Mouse (Mus musculus): ENCODE data around the gene Setd4. TPM values are rescaled to one million over a fixed set of nuclear protein-coding genes. Genes with fewer than 3 reads are reported as not detected.
"Not testable (repeated sequence)": the region's sequence is repeated elsewhere in the genome, so short reads cannot be mapped to it uniquely, and the experiment has no call there.

Gene Setd4
- 15.6 and 17.7 TPM in 2 replicates for polyA plus RNA-seq (2016; fragmentation: Nextera tagmentation; extraction: Ambion mirVana)

DNA sequence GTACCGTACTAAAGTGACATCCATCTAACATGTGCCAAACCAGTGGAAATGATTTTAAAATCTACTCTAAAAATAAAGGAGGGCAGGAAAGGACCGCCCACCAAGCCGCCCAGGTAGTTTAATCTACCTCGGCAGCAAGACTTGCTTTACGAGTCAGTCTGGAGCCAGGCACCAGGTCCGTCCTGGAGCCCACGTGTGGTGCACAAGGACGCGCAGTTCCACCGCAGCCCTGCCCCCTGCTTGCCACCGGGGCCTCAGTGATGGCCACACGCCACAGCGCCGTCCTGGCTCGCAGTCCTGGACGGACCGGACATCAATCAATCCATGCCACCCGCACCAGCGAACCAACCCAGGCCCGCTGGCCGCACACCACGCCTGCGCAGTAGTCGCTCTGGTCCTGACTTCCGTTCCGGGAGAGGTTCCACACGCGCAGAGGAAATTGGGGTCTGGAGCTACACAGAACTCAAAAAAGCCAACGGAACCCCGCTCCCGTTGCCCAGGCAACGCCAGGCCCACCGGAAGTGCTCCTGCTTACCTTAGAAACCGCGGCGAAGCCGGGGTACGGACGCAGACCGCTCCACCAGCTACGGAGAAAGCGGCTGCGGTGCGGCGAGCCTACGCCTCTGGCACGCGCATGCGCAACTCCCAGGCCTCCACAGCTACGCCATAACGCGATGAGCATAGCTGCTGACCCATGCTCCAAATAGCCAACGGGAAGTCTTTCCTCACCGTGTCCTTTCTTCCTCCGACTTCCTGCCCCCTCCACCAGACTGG, at the start of gene Setd4:
Gene Setd4 (minus strand): TSS at position 625 of the 774 bp plus-strand sequence.
- DNase-seq (ENCODE audit: low spot score): peak; percentile 93
- Histone ChIP-seq H3K27me3 (replicated peaks; ENCODE audit: low read depth, poor library complexity, severe bottlenecking) (no peaks in the 10 kb centered on the region), H3K36me3 (replicated peaks) (peaks cover 3% of the 10 kb centered on the region; the same call in 1 of the 2 replicates), H3K9me3 (no peaks in the 10 kb centered on the region), H3K4me1 (peaks cover 31% of the 10 kb centered on the region), H3K4me3 (peak within 1 kb of the TSS; percentile 72), H3K27ac (replicated peaks) (peak within 1 kb of the TSS; percentile 93)
- 2% methylated on average over 55 of the region's 55 CpGs for WGBS

DNA sequence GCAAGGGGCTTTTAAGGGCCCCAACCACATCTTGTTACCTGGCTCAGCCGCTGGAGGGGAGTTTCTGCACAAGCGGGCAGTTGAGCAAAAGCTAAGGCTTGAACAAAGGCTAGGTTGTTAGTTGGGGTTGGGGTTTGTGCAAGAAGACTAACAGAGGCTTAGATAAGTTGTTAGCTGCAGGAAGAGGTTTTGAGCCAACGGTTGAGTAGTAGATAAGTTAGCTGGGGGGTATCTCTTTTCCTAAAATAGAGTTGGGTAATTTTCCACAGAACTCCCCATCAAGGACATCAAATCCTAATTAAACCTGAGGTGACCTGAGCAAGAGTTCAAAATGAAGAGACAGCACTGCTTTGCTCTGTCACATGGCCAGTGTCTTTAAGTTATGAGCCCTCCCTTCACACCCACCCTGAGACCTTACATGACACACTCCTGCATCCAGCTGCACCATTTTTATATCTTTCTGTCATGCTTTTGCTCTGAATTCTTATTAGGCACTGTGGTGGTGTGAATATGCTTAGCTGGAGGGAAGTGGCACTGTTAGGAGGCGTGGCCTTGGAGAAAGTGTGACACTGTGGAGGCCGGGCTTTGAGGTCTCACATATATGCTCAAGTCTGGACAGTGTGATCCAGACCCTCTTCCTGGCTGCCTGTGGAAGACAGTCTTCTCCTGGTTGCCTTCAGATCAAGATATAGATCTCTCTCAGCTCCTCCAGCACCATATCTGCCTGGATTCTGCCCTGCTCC, 44.7 kb upstream of the Setd4 start:
- 81% methylated on average over 5 of the region's 5 CpGs for WGBS

DNA sequence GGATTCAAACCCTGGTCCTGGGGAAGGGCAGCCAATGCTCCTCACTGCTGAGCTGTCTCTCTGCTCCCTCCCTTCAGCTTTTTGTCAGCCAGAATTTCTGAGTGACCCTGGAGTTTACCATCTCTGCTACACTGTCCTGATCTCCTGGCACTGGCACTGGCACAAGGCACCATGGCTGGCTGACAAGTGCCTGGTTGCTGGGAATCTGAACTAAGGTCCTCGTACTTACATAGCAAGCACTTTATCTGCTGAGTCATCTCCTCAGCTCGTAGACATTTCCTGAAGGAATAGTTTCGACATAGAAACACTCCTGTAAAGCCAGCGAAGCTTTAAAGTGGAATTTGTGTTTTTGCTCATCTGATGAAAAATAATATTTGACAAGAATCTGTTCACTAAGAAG, 40.1 kb upstream of the Setd4 start:
- 73% methylated on average over 4 of the region's 4 CpGs for WGBS
- H3K27ac ChIP-seq (replicated peaks): no peak overlapping the region

More for the DNA sequence above, 44.7 kb upstream of the Setd4 start:
- Histone ChIP-seq H3K9me3 (no peaks in the 10 kb centered on the region), H3K4me1 (no peaks in the 10 kb centered on the region), H3K27me3 (replicated peaks; ENCODE audit: low read depth, poor library complexity, severe bottlenecking) (no peaks in the 10 kb centered on the region), H3K27ac (replicated peaks) (no peak overlapping the region), H3K4me3 (no peak overlapping the region), H3K36me3 (replicated peaks) (no peaks in the 10 kb centered on the region)
- no peak for DNase-seq (ENCODE audit: low spot score)

DNA sequence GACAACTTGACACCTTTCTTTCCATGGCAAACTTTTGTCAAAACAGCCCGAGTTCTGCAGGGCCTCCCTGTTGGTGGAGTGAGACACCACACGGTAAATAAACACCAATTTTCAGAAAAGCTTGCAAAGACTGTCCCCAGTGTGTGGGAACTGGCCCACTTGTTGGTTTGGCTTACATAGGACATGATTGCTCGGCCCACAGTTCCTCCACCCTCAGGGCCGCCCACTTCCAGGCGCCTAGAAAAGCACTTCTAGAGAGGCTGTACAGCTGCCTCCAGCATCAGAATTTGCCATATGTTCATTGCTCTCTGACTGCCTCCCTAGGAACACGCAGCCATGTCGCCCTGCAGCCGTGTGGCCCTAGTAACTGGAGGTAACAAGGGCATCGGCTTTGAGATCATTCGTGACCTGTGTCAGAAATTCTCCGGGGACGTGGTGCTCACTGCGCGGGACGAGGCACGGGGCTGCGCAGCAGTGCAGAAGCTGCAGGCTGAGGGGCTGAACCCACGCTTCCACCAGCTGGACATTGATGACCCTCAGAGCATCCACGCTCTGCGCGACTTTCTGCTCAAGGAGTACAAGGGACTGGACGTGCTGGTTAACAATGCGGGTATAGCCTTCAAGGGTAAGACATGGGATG, 24.0 kb upstream of the Setd4 start, which contains the start of gene Gm5678:
Gene Gm5678 (plus strand): TSS at position 337 of the 640 bp plus-strand sequence.
- no peaks in the 10 kb centered on the region for H3K36me3 ChIP-seq (replicated peaks)
- 80% methylated on average over 23 of the region's 23 CpGs for WGBS

More for the DNA sequence above, 40.1 kb upstream of the Setd4 start:
- H3K9me3 ChIP-seq: no peaks in the 10 kb centered on the region
- DNase-seq (ENCODE audit: low spot score): no peak
- no peaks in the 10 kb centered on the region for H3K27me3 ChIP-seq (replicated peaks; ENCODE audit: low read depth, poor library complexity, severe bottlenecking)
- H3K4me3 ChIP-seq: no peak overlapping the region
- no peaks in the 10 kb centered on the region for H3K4me1 ChIP-seq
- no peaks in the 10 kb centered on the region for H3K36me3 ChIP-seq (replicated peaks)

DNA sequence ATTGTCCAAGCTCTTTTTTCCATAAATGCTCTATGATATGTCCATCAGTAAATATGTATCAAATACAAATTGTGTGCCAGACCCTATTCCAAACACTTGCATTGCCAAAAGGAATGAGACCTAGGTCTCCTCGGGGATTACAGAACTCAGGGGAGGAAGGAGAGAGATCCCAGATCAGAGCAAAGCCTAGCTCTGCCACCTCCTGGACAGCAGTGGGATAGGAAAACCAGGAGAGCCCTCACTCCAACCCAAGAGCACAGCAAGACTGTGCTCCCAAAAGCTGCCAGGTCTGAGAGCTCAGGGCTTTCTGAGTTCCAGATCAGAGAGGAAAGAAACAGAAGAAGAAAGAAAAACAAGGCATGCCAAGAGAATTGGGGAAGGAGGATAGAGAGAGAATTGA, 22.9 kb upstream of the Setd4 start:
- H3K4me3 ChIP-seq: no peak overlapping the region
- H3K9me3 ChIP-seq: no peaks in the 10 kb centered on the region
- no peak for DNase-seq (ENCODE audit: low spot score)
- no peaks in the 10 kb centered on the region for H3K36me3 ChIP-seq (replicated peaks)
- 0 out of 2 replicates have a peak, but pooled peaks cover 4% of the 10 kb centered on the region for H3K27me3 ChIP-seq (replicated peaks; ENCODE audit: low read depth, poor library complexity, severe bottlenecking)
- no peak overlapping the region for H3K27ac ChIP-seq (replicated peaks)
- H3K4me1 ChIP-seq: peaks cover 8% of the 10 kb centered on the region; the same call in 1 of the 2 replicates
- WGBS: 19% methylated on average over 1 of the region's 1 CpGs

More for the DNA sequence above, 24.0 kb upstream of the Setd4 start, which contains the start of gene Gm5678:
- H3K4me1 ChIP-seq: peaks cover 8% of the 10 kb centered on the region; the same call in 1 of the 2 replicates
- H3K9me3 ChIP-seq: no peaks in the 10 kb centered on the region
- H3K4me3 ChIP-seq: no peak within 1 kb of the TSS
- no peak within 1 kb of the TSS; the same call in 1 of the 2 replicates for H3K27ac ChIP-seq (replicated peaks)
- 0 out of 2 replicates have a peak, but pooled peaks cover 4% of the 10 kb centered on the region for H3K27me3 ChIP-seq (replicated peaks; ENCODE audit: low read depth, poor library complexity, severe bottlenecking)
- no peak for DNase-seq (ENCODE audit: low spot score)

DNA sequence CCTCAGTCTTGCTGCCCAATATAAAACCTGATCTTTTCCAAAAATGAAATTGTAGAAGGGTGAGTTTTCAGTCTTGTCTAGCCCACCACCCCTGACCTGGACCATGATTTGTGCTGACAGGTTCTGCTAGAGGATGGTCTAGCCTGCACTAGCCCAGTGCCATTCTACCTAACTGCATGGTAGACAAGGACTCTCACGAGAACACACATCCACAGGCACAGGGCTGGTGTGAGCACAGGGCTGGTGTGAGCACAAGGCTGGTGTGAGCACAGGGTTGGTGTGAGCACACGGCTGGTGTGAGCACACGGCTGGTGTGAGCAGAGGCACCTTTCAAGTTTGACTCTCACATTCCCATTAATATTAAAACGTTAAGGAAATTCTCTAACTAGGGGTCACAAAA, 20.8 kb upstream of the Setd4 start:
- Histone ChIP-seq H3K27ac (replicated peaks) (no peak overlapping the region), H3K36me3 (replicated peaks) (no peaks in the 10 kb centered on the region), H3K27me3 (replicated peaks; ENCODE audit: low read depth, poor library complexity, severe bottlenecking) (0 out of 2 replicates have a peak, but pooled peaks cover 4% of the 10 kb centered on the region), H3K4me1 (peaks cover 8% of the 10 kb centered on the region; the same call in 1 of the 2 replicates), H3K9me3 (no peaks in the 10 kb centered on the region), H3K4me3 (no peak overlapping the region)
- DNase-seq (ENCODE audit: low spot score): no peak
- 81% methylated on average over 4 of the region's 4 CpGs for WGBS

DNA sequence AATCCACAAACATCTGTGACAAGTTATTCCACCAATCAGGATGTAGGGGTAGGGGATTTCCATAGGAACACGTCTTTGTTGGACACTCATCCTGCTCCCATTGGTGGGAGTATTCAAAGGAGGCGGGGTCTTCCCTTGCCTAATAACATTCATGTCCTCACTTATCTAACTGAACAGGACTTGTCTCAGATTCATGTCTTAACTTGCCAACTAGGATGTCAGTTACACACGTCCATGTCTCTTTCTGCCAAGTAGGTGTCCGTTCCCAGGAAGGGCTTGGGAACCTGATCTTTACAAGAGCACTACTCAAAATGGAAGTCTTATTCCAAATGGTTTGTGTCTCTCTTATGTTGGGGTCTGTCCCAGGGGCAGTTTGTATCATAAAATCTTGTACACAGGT, 19.9 kb upstream of the Setd4 start:
- H3K4me3 ChIP-seq; H3K27ac ChIP-seq (replicated peaks); H3K36me3 ChIP-seq (replicated peaks); H3K27me3 ChIP-seq (replicated peaks; ENCODE audit: low read depth, poor library complexity, severe bottlenecking); H3K4me1 ChIP-seq; H3K9me3 ChIP-seq; DNase-seq (ENCODE audit: low spot score): not testable (repeated sequence)
- WGBS: 88% methylated on average over 4 of the region's 4 CpGs

DNA sequence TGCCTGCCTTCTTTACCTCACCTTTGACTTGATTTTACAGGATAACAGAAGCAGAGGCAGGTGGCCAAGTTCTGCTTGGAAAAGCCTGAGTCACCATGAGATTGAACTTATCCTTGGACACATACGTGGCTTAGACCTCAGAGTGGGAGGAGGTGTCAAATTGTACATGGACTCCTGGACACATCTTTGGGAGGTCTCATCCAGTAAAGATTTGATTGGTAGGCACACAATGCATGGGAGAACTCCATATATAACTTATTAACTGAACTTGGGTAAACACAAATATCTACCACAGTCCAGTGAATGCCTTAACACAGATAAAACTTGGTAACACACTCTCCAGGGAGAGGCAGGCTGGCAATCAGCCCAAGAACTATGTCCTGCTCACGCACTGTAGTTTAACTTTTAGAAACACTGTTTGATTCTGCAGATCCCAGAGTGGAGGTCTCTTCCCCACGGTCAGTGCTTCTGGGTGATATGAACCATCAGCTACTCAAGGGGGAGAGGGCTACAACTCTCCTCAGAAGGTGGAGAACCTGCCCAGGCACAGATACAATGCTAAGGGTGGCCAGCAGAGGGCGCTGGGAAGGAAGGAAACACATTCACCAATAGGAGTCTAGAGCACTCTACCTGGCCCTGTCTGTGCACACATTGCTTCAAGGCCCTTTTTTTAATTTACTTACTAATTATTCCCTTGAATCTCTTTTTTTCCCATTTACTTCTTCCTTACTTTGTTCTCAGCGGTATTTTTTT, 11.4 kb upstream of the Setd4 start:
- Histone ChIP-seq H3K4me1 (no peaks in the 10 kb centered on the region), H3K9me3 (no peaks in the 10 kb centered on the region), H3K4me3 (no peak overlapping the region), H3K36me3 (replicated peaks) (peaks cover 22% of the 10 kb centered on the region), H3K27ac (replicated peaks) (no peak overlapping the region), H3K27me3 (replicated peaks; ENCODE audit: low read depth, poor library complexity, severe bottlenecking) (no peaks in the 10 kb centered on the region)
- DNase-seq (ENCODE audit: low spot score): peak; percentile 69
- 39% methylated on average over 5 of the region's 5 CpGs for WGBS

DNA sequence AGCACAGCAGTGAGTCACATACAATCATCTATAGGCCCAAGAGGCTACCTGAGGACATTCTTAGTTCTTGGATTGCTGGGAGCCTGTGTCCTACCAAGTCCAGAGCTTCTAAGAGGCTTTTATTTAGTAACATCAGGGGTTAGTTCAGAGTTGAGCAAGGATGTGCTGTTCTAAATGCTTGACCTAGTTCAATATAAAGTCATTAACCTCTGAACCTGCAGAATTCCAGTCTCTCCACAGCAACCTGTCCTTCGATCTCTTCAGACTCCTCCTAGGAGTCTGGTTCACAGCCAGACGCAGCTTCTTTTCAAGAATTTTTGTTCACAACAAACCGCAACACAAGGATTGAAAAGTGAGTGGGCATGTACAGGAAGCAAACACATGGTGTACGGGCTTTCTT, 7.1 kb upstream of the Setd4 start:
- no peak overlapping the region for H3K27ac ChIP-seq (replicated peaks)
- H3K9me3 ChIP-seq: no peaks in the 10 kb centered on the region
- WGBS: 92% methylated on average over 4 of the region's 4 CpGs
- no peak overlapping the region for H3K4me3 ChIP-seq
- peaks cover 14% of the 10 kb centered on the region for H3K4me1 ChIP-seq
- H3K27me3 ChIP-seq (replicated peaks; ENCODE audit: low read depth, poor library complexity, severe bottlenecking): no peaks in the 10 kb centered on the region
- peaks cover 38% of the 10 kb centered on the region for H3K36me3 ChIP-seq (replicated peaks)
- DNase-seq (ENCODE audit: low spot score): no peak

DNA sequence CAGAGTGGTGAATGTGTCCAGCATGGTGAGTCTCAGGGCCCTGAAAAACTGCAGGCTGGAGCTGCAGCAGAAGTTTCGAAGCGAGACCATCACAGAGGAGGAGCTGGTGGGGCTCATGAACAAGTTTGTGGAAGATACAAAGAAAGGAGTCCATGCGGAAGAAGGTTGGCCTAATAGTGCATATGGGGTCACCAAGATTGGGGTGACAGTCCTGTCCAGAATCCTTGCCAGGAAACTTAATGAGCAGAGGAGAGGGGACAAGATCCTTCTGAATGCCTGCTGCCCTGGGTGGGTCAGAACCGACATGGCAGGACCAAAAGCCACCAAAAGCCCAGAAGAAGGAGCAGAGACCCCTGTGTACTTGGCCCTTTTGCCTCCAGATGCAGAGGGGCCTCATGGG, 5.9 kb upstream of the Setd4 start:
- Histone ChIP-seq H3K4me3 (no peak overlapping the region), H3K27ac (replicated peaks) (no peak overlapping the region), H3K36me3 (replicated peaks) (peaks cover 38% of the 10 kb centered on the region), H3K27me3 (replicated peaks; ENCODE audit: low read depth, poor library complexity, severe bottlenecking) (no peaks in the 10 kb centered on the region), H3K9me3 (no peaks in the 10 kb centered on the region), H3K4me1 (peaks cover 20% of the 10 kb centered on the region)
- no peak for DNase-seq (ENCODE audit: low spot score)
- WGBS: 92% methylated on average over 4 of the region's 4 CpGs

DNA sequence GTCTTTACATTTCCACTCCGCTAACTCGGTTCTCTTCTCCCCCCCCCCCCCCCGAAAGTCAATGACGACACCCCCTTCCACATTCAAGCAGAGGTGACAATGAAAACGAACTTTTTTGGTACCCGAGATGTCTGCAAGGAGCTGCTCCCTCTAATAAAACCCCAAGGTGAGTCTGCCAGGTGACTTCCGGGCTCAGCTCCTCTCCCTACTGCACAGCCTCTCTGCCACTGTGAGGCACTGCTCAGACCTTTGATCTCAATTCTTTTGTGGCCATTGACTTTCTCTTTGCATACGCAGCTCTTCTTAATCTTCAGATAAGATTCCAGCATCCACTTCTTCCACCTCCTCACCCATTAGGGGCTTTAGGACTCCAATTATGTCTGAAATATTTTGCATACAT, 4.9 kb upstream of the Setd4 start:
- no peak for DNase-seq (ENCODE audit: low spot score)
- peak overlapping the region; percentile 81 for H3K4me3 ChIP-seq
- H3K36me3 ChIP-seq (replicated peaks): peaks cover 38% of the 10 kb centered on the region
- peaks cover 29% of the 10 kb centered on the region for H3K4me1 ChIP-seq
- 74% methylated on average over 8 of the region's 8 CpGs for WGBS
- no peaks in the 10 kb centered on the region for H3K9me3 ChIP-seq
- H3K27ac ChIP-seq (replicated peaks): no peak overlapping the region
- no peaks in the 10 kb centered on the region for H3K27me3 ChIP-seq (replicated peaks; ENCODE audit: low read depth, poor library complexity, severe bottlenecking)

DNA sequence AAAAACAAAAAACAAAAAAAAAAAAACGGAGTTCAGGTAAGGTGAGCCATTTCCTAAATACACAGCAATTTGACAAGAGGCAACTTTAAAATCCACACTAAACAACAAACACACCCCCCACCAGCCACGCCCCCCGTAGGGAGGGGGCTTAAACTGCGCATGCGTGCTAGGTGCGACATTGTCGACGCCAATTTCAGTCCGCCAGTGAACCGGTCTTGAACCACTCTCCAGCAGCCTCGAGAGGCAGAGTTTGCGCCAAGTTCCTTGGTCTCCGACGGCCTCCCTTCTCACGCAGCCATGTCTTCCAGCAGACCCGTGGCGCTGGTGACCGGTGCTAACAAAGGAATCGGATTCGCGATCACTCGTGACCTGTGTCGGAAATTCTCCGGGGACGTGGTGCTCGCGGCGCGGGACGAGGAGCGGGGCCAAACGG, 3.8 kb upstream of the Setd4 start:
- Histone ChIP-seq H3K27ac (replicated peaks) (peak overlapping the region; percentile 89), H3K36me3 (replicated peaks) (peaks cover 38% of the 10 kb centered on the region), H3K9me3 (no peaks in the 10 kb centered on the region), H3K27me3 (replicated peaks; ENCODE audit: low read depth, poor library complexity, severe bottlenecking) (no peaks in the 10 kb centered on the region), H3K4me1 (peaks cover 37% of the 10 kb centered on the region), H3K4me3 (peak overlapping the region; percentile 81)
- WGBS: under 1% methylated on average over 32 of the region's 32 CpGs
- DNase-seq (ENCODE audit: low spot score): peak; percentile 89

All from embryonic facial prominence, embryonic 10.5 days (tissue).